Mouse (Mus musculus): Measurements from ENCODE around the gene Serpinb9b.
A peak's percentile ranks its signal among the peaks of the same experiment; 100 is the strongest.
"Not testable (repeated sequence)": the region's sequence is repeated elsewhere in the genome, so short reads cannot be mapped to it uniquely, and the experiment has no call there.

The Serpinb9b gene

DNA sequence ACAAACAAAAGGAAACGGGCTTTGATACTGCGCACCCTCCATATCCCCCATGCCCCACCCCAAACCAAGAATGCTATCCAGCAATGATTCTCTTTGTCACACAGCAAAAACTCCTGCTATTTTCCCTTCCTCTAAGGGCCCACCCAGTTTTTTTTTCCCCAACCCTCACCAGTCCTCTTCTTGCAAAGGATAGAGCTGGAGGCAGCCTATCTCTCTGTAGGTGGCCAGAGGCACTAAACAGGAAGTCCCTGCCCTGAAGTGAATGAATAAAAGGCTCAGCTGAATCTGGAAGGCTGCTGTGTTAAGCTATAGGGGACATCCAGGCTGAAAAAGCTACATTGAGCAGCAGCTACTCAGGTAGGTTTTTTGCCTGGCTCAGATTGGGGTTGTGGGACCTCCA, at the start of gene Serpinb9b:
TSS of gene Serpinb9b (plus strand) at position 173 of the 400 bp plus-strand sequence.
- DNase-seq: no peak

DNA sequence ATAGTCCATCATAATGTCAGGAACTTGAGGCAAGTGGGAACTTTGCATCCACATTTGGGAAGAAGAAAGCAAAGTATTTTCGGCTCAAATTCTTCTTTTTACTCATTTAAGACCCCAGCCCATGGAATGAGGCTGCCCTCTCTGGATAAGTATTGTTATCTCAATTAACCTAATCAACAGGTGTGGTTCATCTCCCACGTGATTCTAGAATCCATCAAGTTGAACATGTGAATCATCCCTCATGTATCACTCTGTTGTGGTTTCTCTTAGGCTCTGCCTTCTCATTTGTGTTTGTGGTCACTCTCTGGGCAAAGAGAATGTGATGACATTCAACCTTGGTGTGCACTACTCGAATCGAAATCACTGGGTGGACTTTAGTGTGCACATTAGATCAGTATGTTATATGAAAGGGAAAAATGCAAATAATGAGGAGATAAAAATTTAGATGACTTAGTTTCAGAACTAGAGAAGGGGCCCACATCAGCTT, 44.6 kb upstream of the Serpinb9b start:
- no peak for DNase-seq

DNA sequence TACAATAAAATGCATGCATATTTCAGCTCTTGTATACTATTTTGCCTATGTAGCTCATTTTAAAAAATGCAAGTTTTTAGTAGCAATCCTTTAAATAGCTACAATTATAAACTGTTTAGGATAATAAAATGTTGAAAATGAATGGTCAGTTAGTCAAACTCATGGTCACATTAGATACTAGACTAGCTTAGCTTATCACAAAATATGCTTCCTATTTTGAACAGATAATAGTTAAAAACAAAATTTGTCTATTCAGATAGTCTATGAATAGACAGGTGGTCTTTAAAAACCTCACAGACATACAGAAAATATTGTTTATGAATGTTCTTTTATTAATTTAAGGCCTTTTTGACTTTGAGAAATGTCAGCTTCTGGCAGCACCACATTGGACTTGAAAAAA, 41.0 kb upstream of the Serpinb9b start:
- no peak for DNase-seq

DNA sequence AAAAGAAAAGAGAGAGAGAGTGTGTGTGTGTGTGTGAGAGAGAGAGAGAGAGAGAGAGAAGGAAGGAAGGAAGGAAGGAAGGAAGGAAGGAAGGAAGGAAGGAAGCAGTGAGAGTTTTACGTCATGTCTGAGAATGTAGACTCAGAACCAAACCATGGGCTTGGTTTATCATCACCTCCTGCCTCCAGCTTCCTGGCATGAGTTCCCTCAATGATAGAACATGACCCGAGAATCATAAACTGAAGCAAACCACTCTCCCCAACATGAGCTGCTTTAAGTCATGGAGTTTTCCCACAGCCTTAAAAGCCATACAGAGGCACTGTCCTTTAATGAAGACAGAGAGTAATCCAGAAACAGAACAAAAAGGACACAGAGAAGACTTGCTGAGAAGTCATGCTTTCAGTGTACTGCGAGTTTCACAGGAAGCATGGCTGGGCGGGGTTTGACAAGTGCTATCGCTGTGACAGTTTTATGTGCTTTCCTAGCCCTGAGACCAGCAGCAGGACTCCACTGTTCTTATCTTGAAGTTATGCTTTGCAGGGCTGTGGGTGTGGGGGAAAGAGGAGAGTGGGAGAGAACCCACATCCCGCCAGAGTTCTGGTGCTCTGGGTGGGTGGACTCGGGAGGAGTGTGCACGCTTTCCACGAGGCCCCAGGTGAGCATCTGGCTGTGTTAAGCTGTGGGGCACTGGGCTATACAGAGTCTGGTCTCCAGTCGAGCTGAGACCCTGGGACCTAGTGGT, 33.9 kb upstream of the Serpinb9b start:
- DNase-seq: no peak

DNA sequence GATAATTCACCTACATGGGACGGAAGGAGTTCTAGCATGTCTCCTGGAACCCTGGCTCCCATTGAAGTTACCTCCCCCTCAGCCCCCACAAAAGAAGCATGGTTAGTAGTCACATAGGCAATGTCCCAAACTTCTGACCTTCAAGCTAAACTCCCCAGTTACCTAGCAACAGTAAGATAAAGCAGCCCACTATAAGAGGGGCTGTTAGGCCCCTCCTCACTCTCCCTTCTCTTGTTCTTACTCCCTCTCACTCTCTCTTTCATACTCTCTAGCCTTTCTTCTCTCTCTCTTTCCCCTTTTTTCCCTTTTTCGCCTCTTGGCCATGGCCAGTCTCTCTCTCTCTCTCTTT, 33.3 kb upstream of the Serpinb9b start:
- no peak for DNase-seq

DNA sequence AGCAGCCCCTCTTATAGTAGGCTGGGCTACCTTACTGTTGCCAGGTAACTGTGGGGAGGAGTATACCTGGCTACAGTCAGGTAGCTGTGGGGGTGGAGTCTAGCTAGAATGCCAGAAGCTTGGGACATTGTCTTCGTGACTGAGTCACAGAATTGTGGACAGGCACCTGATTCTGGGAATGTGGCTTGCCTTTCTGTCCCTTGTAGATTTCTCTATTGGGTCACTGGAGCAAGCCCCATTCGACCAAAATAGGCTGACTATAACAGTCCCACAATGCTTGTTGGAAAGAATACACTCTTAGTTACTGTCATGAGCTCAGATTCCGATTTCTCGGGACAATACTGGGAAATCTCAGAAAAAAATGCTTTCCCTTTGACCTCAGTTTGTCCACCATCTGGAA, 32.2 kb upstream of the Serpinb9b start:
- no peak for DNase-seq

DNA sequence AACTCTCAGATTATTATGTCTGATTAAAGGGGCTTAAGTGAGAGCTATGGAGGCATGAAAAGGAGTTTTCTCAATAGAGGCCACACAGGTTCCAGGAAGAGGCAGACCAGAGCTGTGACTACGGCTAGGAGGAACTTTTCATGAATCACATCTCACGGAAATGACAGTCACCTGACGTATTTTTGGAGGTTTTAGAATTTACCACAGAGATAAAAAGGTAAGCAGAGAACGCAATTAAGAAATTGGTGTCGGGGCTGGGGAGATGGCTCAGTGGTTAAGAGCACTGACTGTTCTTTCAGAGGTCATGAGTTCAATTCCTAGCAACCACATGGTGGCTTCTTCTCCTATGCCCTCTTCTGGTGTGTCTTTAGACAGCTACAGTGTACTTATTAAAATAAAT, 25.9 kb upstream of the Serpinb9b start:
- DNase-seq: no peak

DNA sequence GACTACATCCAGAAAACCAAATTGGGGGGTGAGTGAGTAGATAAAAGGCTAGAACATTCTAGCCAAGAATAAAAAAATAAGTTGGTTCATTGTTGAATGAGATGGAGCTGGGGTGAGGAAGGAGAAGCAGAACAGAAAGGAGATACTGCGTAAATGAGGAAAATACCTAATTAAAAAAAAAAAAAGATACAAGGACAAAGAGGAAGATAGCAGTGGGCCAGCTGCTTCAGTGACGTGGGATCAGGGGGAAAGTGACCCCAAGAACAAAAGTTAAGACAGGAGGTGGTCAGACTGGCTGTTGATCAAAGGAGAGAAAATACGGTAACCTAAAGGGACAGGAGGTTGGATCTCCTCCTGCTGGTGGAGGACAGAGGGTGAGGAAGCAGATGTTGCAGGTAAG, 24.3 kb upstream of the Serpinb9b start, which contains the start of gene Serpinb9:
TSS of gene Serpinb9 (plus strand) at position 301 of the 400 bp plus-strand sequence.
- no peak for DNase-seq

DNA sequence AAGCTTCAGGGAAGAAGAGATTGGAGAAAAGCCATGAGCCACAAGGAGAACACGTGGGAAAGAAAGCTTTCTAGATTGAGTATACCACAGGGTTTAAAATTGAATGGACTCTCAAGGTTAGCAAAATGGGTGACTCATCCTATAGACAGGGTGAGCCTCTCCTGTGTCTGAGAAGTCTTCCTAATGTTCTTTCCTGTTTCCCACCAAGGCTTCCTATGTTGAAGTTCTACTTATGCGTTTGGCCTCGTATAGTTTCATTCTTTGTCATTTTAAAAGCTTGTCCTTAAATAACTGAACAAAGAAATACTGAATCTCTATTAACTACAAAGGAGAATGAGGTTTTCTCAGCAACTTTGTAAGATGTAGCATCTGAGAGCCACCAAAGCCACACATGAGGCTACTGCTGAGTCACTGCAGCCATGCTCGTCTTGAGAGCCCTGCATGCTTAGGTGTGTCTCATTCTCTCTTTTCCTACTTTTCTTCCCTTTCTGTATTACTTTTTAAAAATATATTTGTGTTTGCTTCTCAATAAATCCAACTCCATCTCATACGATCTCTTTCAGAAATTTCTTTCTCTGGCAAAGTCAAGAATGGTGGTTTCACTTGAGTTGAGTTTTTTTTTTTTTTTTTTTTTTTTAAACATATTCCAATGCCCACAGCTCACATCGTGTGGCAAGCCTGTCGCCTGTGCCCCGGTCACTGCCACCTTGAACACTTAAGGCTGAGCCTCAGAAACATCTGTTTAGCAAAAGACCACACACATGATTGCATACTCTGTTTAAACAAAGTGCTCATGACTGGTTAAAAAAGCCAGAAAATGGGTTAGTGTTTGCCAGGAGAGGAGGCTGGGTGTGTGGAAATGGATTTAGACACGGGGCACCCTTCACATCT, 23.4 kb upstream of the Serpinb9b start:
- no peak for DNase-seq

DNA sequence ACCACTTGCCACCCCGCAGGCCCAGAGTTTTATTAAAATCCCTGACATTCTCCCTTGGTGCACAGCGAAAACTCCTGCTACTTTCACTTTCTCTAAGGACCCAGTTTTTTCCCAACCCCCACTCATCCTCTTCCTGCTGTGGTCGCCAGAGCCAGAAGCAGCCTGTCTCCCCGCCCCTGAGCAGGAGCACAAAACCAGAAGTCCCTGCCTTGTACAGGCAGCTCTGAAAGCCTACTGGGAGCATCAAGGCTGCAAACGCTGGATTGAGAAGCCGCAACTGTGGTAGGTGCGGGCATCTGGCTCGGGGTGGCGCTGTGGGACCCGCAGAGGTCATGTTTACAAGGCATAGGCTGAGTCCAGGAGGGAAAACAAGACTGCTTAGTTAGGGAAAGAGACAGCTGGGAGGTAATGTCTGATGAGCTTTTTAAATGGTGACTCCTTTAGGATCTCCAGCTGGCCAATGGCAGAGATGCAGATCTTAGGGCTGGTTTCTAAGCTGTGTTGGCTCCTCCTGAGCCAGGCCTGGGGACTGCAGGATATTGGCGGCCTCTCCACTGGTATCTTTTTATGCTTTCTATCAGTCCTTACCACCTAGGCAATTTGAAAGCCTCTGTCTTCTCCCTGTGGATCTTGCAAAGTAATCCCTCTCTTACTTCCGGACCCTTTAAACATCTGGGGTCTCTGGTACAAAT, 22.7 kb upstream of the Serpinb9b start:
- peak; percentile 61 for DNase-seq

DNA sequence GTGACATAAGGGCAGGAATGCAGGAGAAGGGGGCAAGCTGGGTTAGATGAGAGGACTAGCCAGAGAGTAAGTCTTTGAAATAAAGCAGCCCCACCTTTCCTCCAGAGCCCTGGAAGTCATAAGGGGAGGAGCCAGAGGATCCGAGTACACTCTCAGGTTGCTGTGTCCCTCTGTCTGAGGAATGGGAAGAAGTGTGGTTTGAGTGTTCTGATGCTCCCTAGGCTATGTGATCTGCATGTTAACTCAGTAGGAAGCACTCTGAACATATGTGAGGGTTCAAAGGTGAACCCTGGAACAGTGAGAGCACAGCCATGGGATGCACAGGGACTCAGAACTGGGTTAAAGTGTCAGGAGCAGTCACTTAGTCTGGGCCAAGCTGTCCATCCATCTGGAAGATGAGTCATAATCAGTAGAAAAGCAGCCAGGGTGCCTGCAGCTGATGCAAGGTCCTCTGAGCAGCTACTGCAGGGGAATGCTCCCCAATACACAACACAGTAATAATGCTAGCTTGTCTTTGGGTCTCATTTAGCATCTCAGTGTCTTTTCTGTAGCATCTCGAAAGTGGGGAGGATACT, 21.6 kb upstream of the Serpinb9b start:
- DNase-seq: no peak

DNA sequence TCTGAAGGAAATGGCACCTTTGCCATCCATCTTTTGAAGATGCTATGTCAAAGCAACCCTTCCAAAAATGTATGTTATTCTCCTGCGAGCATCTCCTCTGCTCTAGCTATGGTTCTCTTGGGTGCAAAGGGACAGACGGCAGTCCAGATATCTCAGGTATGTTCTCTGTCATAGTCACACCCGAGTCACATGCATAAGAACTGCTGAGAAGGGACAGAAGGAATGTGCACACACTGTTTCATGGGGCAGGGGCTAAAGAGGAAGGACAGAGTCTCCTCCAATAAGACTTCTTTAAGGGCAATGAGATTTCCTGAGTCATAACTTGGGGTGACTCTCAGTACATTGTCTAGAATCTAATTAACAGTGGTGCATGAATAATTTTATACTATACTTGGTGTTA, 20.7 kb upstream of the Serpinb9b start:
- DNase-seq: no peak

DNA sequence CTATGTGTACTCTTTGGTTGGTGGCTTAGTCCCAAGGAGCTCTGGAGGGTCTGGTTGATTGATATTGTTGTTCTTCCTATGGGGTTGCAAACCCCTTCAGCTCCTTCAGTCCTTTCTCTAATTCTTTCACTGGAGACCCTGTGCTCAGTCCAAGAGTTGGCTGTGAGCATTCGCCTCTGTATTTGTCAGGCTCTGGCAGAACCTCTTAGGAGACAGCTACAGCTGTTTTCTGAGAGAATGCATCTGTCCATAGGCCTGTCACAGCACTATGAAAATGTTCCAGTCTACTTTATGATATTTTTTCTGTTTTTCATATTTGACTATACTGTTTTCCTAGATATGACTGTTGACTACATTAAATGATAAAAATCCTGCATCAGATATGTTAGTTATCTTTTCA, 14.8 kb upstream of the Serpinb9b start:
- no peak for DNase-seq

DNA sequence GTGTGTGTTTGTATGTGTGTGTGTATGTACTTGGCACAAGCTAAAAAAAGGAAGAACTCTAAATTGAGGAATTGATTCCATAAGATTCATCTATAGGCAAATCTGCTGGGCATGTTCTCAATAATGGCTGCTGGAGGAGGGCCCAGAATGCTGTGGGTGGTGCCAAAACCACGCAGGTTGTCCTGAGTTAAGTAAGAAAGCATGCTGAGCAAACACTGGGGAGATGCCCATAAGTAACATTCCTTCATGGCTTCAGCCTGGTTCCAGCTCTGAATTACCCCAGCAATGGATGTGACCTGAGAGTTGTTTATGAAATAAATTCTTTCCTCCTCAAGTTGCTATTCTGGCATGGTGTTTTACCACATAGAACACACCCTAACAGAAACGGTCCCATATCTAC, 13.9 kb upstream of the Serpinb9b start:
- DNase-seq: no peak

DNA sequence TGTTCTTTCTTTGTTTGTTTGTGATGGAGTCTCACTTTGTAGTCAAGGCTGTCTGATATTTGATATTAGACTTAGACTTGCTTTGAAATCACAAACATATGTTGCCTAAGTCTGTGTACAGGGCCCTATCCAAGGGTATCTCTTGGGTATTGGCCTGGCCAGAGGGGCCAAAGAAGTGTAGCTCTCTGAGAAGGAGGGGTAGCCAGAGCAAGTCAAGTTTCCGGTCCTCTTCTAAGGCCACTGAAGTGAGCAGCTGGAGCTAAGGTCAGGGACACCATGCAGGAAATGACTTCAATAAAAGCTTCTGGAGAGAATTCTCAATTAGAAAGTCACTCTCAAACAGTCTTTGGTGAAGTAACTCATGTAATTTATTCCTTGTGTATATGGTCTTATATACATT, 4.8 kb upstream of the Serpinb9b start:
- DNase-seq: no peak

DNA sequence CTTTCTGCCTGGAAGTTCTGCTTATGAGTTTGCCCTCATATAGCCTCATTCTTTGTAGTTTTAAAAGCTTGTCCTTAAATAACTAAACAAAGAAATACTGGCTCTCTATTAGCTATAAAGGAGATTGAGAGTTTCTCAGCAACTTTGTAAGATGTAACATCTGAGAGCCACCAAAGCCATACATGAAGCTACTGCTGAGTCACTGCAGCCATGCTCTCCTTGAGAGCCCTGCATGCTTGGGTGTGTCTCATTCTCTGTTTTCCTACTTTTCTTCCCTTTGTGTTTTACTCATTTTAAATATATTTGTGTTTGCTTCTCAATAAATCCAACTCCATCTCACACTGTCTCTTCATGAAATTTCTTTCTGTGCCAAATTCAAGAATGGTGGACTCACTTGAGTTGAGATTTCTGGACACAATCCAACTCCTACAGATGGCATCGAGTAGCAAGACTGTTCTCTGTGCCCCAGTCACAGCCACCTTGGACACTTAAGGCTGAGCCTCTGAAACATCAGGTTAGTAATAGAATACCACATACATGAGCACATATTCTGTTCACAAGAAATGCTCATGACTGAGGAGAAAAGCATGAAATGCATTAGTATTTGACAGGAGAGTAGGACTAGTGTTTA, 674 bp upstream of the Serpinb9b start:
- DNase-seq: no peak

DNA sequence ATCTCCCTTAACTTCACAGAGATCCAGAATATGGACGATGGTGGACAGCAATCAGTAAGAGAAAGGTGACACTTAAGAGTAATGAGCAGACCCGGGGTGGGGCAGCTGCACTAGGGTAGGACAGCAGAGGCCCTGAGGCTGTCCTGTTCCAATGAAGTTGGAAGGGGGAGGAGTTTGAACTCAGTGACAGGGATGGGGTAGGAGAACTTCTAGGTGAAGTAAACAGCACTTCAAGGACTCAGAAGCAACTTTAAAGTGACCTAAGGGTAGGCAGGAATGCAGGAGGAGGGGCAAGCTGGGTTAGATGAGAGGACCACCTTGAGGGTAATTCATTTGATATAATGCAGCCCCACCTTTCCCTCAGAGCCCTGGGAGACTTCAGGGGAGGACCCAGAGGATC, 930 bp downstream of the Serpinb9b start:
- no peak for DNase-seq

DNA sequence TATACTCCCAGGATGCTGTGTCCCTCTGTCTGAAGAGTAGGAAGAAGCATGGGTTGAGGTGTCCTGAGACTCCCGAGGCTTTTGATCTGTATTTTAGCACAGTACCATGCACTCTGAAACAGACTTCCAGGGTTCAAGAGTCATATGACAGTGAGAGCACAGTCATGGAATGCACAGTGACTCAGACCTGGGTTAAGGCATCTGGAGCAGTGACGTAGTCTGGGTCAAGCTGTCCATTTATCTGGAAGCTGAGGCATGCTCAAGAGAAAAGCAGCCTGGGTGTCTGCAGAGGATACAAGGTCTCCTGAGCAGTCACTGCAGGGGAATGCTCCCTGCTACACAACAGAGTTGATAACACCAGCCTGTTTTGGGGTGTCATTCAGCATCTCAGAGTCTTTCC, 1.3 kb downstream of the Serpinb9b start:
- no peak for DNase-seq

DNA sequence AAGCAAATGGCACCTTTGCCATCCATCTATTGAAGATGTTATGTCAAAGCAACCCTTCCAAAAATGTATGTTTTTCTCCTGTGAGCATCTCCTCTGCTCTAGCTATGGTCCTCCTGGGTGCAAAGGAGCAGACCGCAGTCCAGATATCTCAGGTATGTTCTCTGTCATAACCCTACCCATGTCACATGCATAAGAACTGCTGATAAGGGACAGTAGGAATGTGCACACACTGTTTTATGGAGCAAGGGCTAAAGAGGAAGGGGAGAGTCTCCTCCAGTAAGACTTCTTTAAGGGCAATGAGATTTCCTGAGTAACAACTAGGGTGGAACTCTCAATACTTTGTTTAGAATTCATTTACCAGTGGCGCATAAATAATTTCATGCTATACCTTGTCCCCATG, 2.3 kb downstream of the Serpinb9b start:
- not testable (repeated sequence) for DNase-seq

DNA sequence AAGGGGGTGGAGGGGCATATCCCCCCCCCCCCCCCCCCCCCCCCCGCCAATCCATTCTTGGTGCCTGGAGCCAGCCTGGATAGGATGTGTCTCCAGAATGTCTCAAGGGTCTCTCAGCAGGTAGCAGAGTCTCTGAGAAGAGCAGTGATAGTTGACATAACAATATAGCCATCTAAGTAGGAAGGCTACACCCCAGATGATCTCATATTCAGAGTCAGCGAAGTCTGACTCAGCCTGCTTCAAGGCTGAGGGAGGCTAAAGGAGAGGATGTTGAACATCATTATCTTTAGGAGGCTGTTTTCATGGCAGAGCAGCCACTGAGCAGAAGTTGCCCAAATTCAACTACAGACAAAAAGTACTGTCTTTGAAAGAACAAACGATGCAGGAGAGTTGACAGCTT, 3.1 kb downstream of the Serpinb9b start:
- no peak for DNase-seq

DNA sequence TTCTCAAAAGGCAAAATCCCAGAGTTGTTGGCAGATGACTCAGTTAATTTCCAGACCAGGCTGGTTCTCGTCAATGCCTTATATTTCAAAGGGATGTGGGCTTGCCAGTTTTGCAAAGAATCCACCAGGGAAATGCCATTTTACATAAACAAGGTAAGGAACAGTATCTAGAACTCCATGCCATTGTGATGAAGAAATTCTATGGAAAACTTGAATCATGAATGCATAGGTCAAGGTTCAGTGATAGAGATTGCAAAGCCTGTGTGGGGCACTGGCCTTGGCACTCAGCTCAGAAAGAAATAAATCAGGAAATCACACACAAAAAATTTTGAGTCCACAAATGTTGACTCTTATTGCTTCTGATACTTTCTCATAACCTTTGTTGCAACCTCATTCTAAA, 8.3 kb downstream of the Serpinb9b start:
- DNase-seq: no peak

DNA sequence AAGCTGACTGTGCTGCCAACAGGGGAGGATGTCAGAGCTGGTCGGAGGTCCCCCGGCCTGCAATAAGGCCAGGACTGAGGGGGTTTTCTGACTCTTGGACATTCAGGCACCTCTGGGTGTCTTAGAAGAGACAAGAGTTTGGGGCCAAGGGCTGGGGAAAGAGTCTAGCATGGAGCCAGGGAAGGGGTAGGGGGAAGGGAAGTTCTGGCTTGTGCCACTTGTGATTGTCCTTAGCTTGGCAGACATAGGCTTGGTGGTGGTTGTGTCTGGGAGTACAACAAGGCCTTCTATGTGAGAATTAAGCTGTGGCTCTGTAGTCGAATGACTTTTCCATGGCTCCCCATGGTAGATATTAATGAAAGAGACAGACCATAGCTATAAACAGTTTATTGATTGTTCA, 16.3 kb downstream of the Serpinb9b start:
- DNase-seq: no peak

DNA sequence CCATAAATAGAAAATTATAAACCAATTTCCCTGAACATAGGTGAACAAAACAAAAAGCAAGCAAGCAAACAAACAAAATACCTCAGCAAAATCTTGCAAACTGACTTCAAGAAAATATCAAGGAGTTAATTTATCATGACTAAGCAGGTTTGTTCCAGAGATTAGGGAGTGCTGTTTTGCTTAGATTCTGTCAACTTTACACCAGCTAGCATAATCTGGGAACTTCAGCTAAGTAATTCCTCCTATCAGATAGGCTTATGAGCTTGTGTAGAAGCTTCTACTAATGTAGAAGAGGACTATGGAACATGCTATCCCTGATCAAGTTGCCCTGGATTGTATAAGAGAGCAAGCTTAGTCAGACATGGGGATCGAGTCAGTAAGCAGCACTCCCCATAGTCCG, 20.0 kb downstream of the Serpinb9b start:
- no peak for DNase-seq
